In the genomic region with DNA sequence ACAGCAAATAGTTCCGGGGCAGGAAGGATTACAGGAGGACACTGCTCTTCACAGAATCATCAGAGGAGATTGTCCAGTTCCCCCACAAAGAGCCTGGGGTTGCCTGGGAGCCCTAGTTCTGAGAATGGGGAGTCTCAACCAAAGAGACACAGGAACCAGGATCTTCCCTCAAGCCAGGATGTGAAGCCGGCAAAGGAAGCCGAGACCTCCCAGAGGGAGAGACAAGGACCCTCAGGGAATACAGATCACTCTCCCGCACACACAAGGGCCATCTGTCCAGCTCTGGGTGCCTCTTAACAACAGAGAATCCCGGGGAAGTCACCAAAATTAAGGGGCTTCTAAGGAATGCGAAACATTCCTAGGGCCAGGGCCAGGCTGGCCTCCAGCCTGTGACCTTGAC, we compare ENCODE assay signal across 26 mouse cellular contexts. TPM values are rescaled to one million over a fixed set of nuclear protein-coding genes. Genes with fewer than 3 reads are reported as not detected.
DNase-seq lines count a peak whose midpoint lies in the region; ATAC-seq and TF ChIP-seq lines count a peak whose summit lies in the region.
"Had no signal": no experiment of that assay in that cellular context is flagged by ENCODE, and none has a peak within 500 bp of the region (broad histone marks: within the 10 kb centered on the region; RNA-seq: fewer than 3 reads in every experiment).

No protein-coding gene starts in this region.

- TF ChIP-seq EP300 in liver, postnatal 0 days (IDR thresholded peaks at IDR 0.05; ENCODE audit: low read depth) = no peak
- no peak for TF ChIP-seq EP300 in CH12.LX (IDR thresholded peaks at IDR 0.05; ENCODE audit: low read length)

- H3K27me3 ChIP-seq in liver, postnatal 0 days (ENCODE audit: insufficient read depth, low read length) = no peaks in the 10 kb centered on the region
- no peaks in the 10 kb centered on the region for H3K27me3 ChIP-seq in CH12.LX (replicated peaks)
- peaks cover 17% of the 10 kb centered on the region for H3K27me3 ChIP-seq in limb, embryonic 10.5 days (ENCODE audit: low read depth, poor library complexity, severe bottlenecking)
- H3K27me3 ChIP-seq: forebrain, embryonic 15.5 days; hindbrain, embryonic 12.5 days; hindbrain, embryonic 15.5 days; intestine, embryonic 15.5 days had no signal

- no peak for TF ChIP-seq RAD21 in CH12.LX (IDR thresholded peaks at IDR 0.05; ENCODE audit: low read depth, low read length)

- in situ Hi-C loops in CH12.LX (cut with MboI; ENCODE audit: low pct_ligation_motif_present, low pct_unique_long_range_greater_than_20kb, low sequenced_read_pairs) = no loop called here

- H3K9ac ChIP-seq in liver, postnatal 0 days (replicated peaks) = no peak overlapping the region
- peak overlapping the region; percentile 64 for H3K9ac ChIP-seq in CH12.LX (ENCODE audit: insufficient read depth, low read depth)
- H3K9ac ChIP-seq: embryonic facial prominence, embryonic 13.5 days; forebrain, embryonic 12.5 days; forebrain, embryonic 15.5 days; heart, embryonic 13.5 days; hindbrain, embryonic 12.5 days; hindbrain, embryonic 15.5 days; intestine, embryonic 15.5 days had no signal

- dilution Hi-C loops in CH12.LX (cut with MboI; ENCODE audit: extremely low pct_ligation_motif_present, extremely low pct_unique_long_range_greater_than_20kb, low sequenced_read_pairs) = no loop called here

- no peak overlapping the region for H3K4me3 ChIP-seq in liver, postnatal 0 days (ENCODE audit: low read depth, low read length)
- no peak overlapping the region for H3K4me3 ChIP-seq in CH12.LX (replicated peaks in 1 of 3; ENCODE audit: low read depth in 2 of 3, low read length in 2 of 3, poor library complexity in 1 of 3)
- no peak overlapping the region for H3K4me3 ChIP-seq in limb, embryonic 10.5 days
- H3K4me3 ChIP-seq: embryonic facial prominence, embryonic 13.5 days; erythroblast, embryonic 14.5 days; forebrain, embryonic 12.5 days; forebrain, embryonic 15.5 days; heart, embryonic 13.5 days; hindbrain, embryonic 12.5 days; hindbrain, embryonic 15.5 days; intestine, embryonic 15.5 days had no signal

- no peaks in the 10 kb centered on the region for H3K36me3 ChIP-seq in liver, postnatal 0 days (replicated peaks; ENCODE audit: insufficient read depth, low read length)
- H3K36me3 ChIP-seq in CH12.LX (replicated peaks in 1 of 2; ENCODE audit: control insufficient read depth in 1 of 2, insufficient read depth in 1 of 2, low read length in 1 of 2) = no peaks in the 10 kb centered on the region
- no peaks in the 10 kb centered on the region for H3K36me3 ChIP-seq in limb, embryonic 10.5 days
- H3K36me3 ChIP-seq: embryonic facial prominence, embryonic 13.5 days; forebrain, embryonic 12.5 days; forebrain, embryonic 15.5 days; heart, embryonic 13.5 days; hindbrain, embryonic 12.5 days; hindbrain, embryonic 15.5 days; intestine, embryonic 15.5 days had no signal

- ATAC-seq in liver, postnatal 0 days = no peak
- ATAC-seq: forebrain, embryonic 15.5 days; intestine, embryonic 15.5 days had no signal

- H3K9me3 ChIP-seq in liver, postnatal 0 days (ENCODE audit: low read length) = no peaks in the 10 kb centered on the region
- H3K9me3 ChIP-seq in CH12.LX (replicated peaks; ENCODE audit: low read length) = no peaks in the 10 kb centered on the region
- no peaks in the 10 kb centered on the region for H3K9me3 ChIP-seq in limb, embryonic 10.5 days (replicated peaks)
- H3K9me3 ChIP-seq: embryonic facial prominence, embryonic 13.5 days; forebrain, embryonic 12.5 days; forebrain, embryonic 15.5 days; heart, embryonic 13.5 days; hindbrain, embryonic 12.5 days; hindbrain, embryonic 15.5 days; intestine, embryonic 15.5 days had no signal

- H3K79me2 ChIP-seq in CH12.LX (replicated peaks; ENCODE audit: control insufficient read depth, extremely low read depth, insufficient read depth, poor library complexity, severe bottlenecking) = peaks cover 12% of the 10 kb centered on the region

- peak; percentile 92 for DNase-seq in heart, adult 11 months
- no peak for DNase-seq in heart, adult 18-20 months
- no peak for DNase-seq in liver, postnatal 0 days
- DNase-seq in liver = no peak
- DNase-seq in CH12.LX (ENCODE audit: extremely low read depth) = no peak
- no peak for DNase-seq in limb, embryonic 10.5 days (ENCODE audit: low spot score)
- DNase-seq in urinary bladder, postnatal 36 days (ENCODE audit: low spot score in 2 of 2) = no peak
- DNase-seq: adrenal gland, adult 2 months; adrenal gland, postnatal 25 days; B cell, adult 2 months; cerebellum, adult 11-12 months; cerebellum, adult 8-10 months; cerebellum, postnatal 10 days; cerebellum, postnatal 36 days; gastrocnemius, postnatal 25 days; heart, postnatal 14 days; heart, postnatal 4 days had no signal

- H3K27ac ChIP-seq in liver, postnatal 0 days (ENCODE audit: low read depth) = peak overlapping the region; percentile 49; the same call in 1 of the 2 replicates
- H3K27ac ChIP-seq in CH12.LX (ENCODE audit: insufficient read depth, low read depth) = peak overlapping the region; percentile 80
- H3K27ac ChIP-seq in limb, embryonic 10.5 days = 0 out of 2 replicates have a peak overlapping the region, but pooled peaks have one; percentile 26
- H3K27ac ChIP-seq: embryonic facial prominence, embryonic 13.5 days; forebrain, embryonic 12.5 days; forebrain, embryonic 15.5 days; heart, embryonic 13.5 days; hindbrain, embryonic 12.5 days; hindbrain, embryonic 15.5 days; intestine, embryonic 15.5 days had no signal

- TF ChIP-seq POLR2A in CH12.LX (IDR thresholded peaks at IDR 0.05; ENCODE audit: low read depth, low read length) = no peak

- WGBS in liver, postnatal 0 days (ENCODE audit: insufficient replicate concordance) = 80% methylated on average over 6 of the region's 6 CpGs
- WGBS in limb, embryonic 10.5 days = 75% methylated on average over 6 of the region's 6 CpGs

- no peak for TF ChIP-seq CTCF in liver, postnatal 0 days (IDR thresholded peaks at IDR 0.05; ENCODE audit: low read depth)
- no peak for TF ChIP-seq CTCF in CH12.LX (conservative IDR thresholded peaks at IDR 0.05 in 1 of 2, IDR thresholded peaks at IDR 0.05 in 1 of 2; ENCODE audit: low read depth in 2 of 2, low read length in 2 of 2)

- H3K4me1 ChIP-seq in liver, postnatal 0 days (ENCODE audit: insufficient read depth) = peaks cover 15% of the 10 kb centered on the region
- peaks cover 52 to 78% of the 10 kb centered on the region in 2 experiments for H3K4me1 ChIP-seq in CH12.LX (ENCODE audit: control insufficient read depth in 1 of 2, insufficient read depth in 2 of 2)
- H3K4me1 ChIP-seq in limb, embryonic 10.5 days = peaks cover 28% of the 10 kb centered on the region

- H3K4me2 ChIP-seq in liver, postnatal 0 days (ENCODE audit: low read depth, low read length) = no peak overlapping the region
- peak overlapping the region; percentile 80 for H3K4me2 ChIP-seq in CH12.LX (ENCODE audit: insufficient read depth, low read depth, poor library complexity, severe bottlenecking)
- H3K4me2 ChIP-seq: embryonic facial prominence, embryonic 13.5 days; forebrain, embryonic 12.5 days; forebrain, embryonic 15.5 days; hindbrain, embryonic 12.5 days; hindbrain, embryonic 15.5 days had no signal

TF ChIP-seq in CH12.LX, 34 proteins besides CTCF, POLR2A, EP300 and RAD21 (continues in another document):
- no peak for TF ChIP-seq MAZ (IDR thresholded peaks at IDR 0.05; ENCODE audit: low read depth, low read length)
- no peak for TF ChIP-seq ZMIZ1 (IDR thresholded peaks at IDR 0.05; ENCODE audit: low read depth, low read length)
- TF ChIP-seq ZNF384 (IDR thresholded peaks at IDR 0.05; ENCODE audit: low read depth, low read length) = no peak
- no peak for TF ChIP-seq ETS1 (conservative IDR thresholded peaks at IDR 0.05; ENCODE audit: low read depth, low read length)
- no peak for TF ChIP-seq JUN (IDR thresholded peaks at IDR 0.05; ENCODE audit: insufficient read depth, low read depth, low read length)
- TF ChIP-seq IRF4 (IDR thresholded peaks at IDR 0.05; ENCODE audit: low read depth, low read length) = no peak
- TF ChIP-seq TCF12 (IDR thresholded peaks at IDR 0.05; ENCODE audit: low read depth, low read length) = no peak
- no peak for TF ChIP-seq USF1 (IDR thresholded peaks at IDR 0.05; ENCODE audit: low read depth, low read length)
- no peak for TF ChIP-seq MXI1 (IDR thresholded peaks at IDR 0.05; ENCODE audit: low read depth, low read length)
- TF ChIP-seq CHD1 (IDR thresholded peaks at IDR 0.05; ENCODE audit: low read depth, low read length) = no peak
- TF ChIP-seq POLR2AphosphoS2 (IDR thresholded peaks at IDR 0.05; ENCODE audit: low read depth, low read length) = no peak
- no peak for TF ChIP-seq GABPA (IDR thresholded peaks at IDR 0.05; ENCODE audit: insufficient replicate concordance, low read depth, low read length)
- TF ChIP-seq MYC (IDR thresholded peaks at IDR 0.05; ENCODE audit: low read depth, low read length) = no peak

RNA-seq across cellular contexts. Expression of a gene that starts 3.6 kb away (rescaled TPM):
- 1 to 10 TPM; 4.3 to 6.1 TPM for total RNA-seq in heart, adult 18-20 months (2021)
- 7.2 and 9.6 TPM in 2 replicates for polyA plus RNA-seq in liver, postnatal 0 days (2015; fragmentation: Nextera tagmentation; extraction: Ambion mirVana)
- 29.0 and 32.3 TPM in 2 replicates for total RNA-seq in CH12.LX (2012; rRNA removed)
- 13.5 and 17.3 TPM in 2 replicates for total RNA-seq in CH12.LX (2014; rRNA removed)
- polyA plus RNA-seq in CH12.LX (2012; ENCODE audit: insufficient read length, low read depth) = 69.0 and 74.9 TPM in 2 replicates
- 2.7 and 4.2 TPM in 2 replicates for polyA plus RNA-seq in limb, embryonic 10.5 days (2016; fragmentation: Nextera tagmentation; extraction: Ambion mirVana)

RNA-seq across cellular contexts. Expression of a gene that starts 26.9 kb away (rescaled TPM):
- 10 to 100 TPM; 84.2 to 90.4 TPM for total RNA-seq in heart, adult 18-20 months (2021)
- polyA plus RNA-seq in liver, postnatal 0 days (2015; fragmentation: Nextera tagmentation; extraction: Ambion mirVana) = 103 and 122 TPM in 2 replicates
- total RNA-seq in CH12.LX (2012; rRNA removed) (0.13 and 0.34 TPM in 2 replicates), CH12.LX (2014; rRNA removed) (not detected in 2 replicates)
- 0.31 and 0.47 TPM in 2 replicates for polyA plus RNA-seq in CH12.LX (2012; ENCODE audit: insufficient read length, low read depth)
- 34.4 and 34.7 TPM in 2 replicates for polyA plus RNA-seq in limb, embryonic 10.5 days (2016; fragmentation: Nextera tagmentation; extraction: Ambion mirVana)
- total RNA-seq: MEL had no signal

RNA-seq across cellular contexts. Expression of a gene that starts 39.4 kb away (rescaled TPM):
- under 1 TPM in 1 of 2 experiments, not detected in 1; 0.03 TPM for total RNA-seq in heart, adult 18-20 months (2021)
- polyA plus RNA-seq in liver, postnatal 0 days (2015; fragmentation: Nextera tagmentation; extraction: Ambion mirVana) = not detected in 2 replicates
- 0.04 TPM in 2 replicates for total RNA-seq in CH12.LX (2012; rRNA removed)
- 0.01 TPM in 2 replicates for total RNA-seq in CH12.LX (2014; rRNA removed)
- 0.01 TPM in 2 replicates for polyA plus RNA-seq in CH12.LX (2012; ENCODE audit: insufficient read length, low read depth)
- polyA plus RNA-seq in limb, embryonic 10.5 days (2016; fragmentation: Nextera tagmentation; extraction: Ambion mirVana) = 0.04 and 0.06 TPM in 2 replicates
- polyA plus RNA-seq: erythroblast, embryonic 14.5 days had no signal

RNA-seq across cellular contexts. Expression of a gene that starts 48.5 kb away (rescaled TPM):
- 10 to 100 TPM; 16.1 to 19.7 TPM for total RNA-seq in heart, adult 18-20 months (2021)
- 26.2 and 26.7 TPM in 2 replicates for polyA plus RNA-seq in liver, postnatal 0 days (2015; fragmentation: Nextera tagmentation; extraction: Ambion mirVana)
- total RNA-seq in CH12.LX (2012; rRNA removed) (11.9 and 13.0 TPM in 2 replicates), CH12.LX (2014; rRNA removed) (25.9 and 33.4 TPM in 2 replicates)
- polyA plus RNA-seq in CH12.LX (2012; ENCODE audit: insufficient read length, low read depth) = 31.1 and 33.2 TPM in 2 replicates
- polyA plus RNA-seq in limb, embryonic 10.5 days (2016; fragmentation: Nextera tagmentation; extraction: Ambion mirVana) = 235 and 264 TPM in 2 replicates
- total RNA-seq: MEL had no signal

Comparison
In these comparisons a context has a peak if more than half of its experiments do, and no peak if none do; other contexts are left out.
1. H3K27ac ChIP-seq: peak in every context shown above with its lines; median percentile 80 in CH12.LX; 49 in liver, postnatal 0 days; 26 in limb, embryonic 10.5 days.
2. RNA of a gene that starts 26.9 kb away (polyA plus RNA-seq): 103 to 122 TPM in liver, postnatal 0 days and 34.4 to 34.7 TPM in limb, embryonic 10.5 days; 0.31 to 0.47 TPM in CH12.LX; every median in the first group is over 10 times any median in the second.